Mouse (Mus musculus) hindbrain, embryonic 13.5 days (tissue): ENCODE measurements around the gene Prep. TPM values are rescaled to one million over a fixed set of nuclear protein-coding genes. Genes with fewer than 3 reads are reported as not detected.
A peak's percentile ranks its signal among the peaks of the same experiment; 100 is the strongest.

Experiments used
- ATAC-seq: fragments of 200-750 bp; cut with Nextera tagmentation; 2 replicates; pipeline ENCODE4 v1.8.0; 2017; ENCODE audit warnings: moderate TSS enrichment; ENCODE audit not compliant: low FRiP score
- H3K27ac ChIP-seq: fragments of 300-500 bp; sonication (generic); 2 replicates; pipeline ENCODE4 v1.5.1; 2015; ENCODE audit warnings: inconsistent platforms, mild to moderate bottlenecking, moderate library complexity
- H3K27me3 ChIP-seq: fragments of 300-500 bp; sonication (generic); 2 replicates; pipeline ENCODE4 v1.6.1; 2015; ENCODE audit warnings: mild to moderate bottlenecking, inconsistent platforms
- H3K36me3 ChIP-seq: fragments of 300-500 bp; sonication (generic); 2 replicates; pipeline ENCODE4 v1.6.1; 2015; ENCODE audit warnings: mild to moderate bottlenecking, inconsistent platforms
- H3K4me1 ChIP-seq: fragments of 300-500 bp; sonication (generic); replicated peaks from 2 replicates; pipeline ENCODE4 v1.6.1; 2015; ENCODE audit warnings: inconsistent platforms
- H3K4me2 ChIP-seq: fragments of 300-500 bp; sonication (generic); 2 replicates; pipeline ENCODE4 v1.6.1; 2015; ENCODE audit warnings: inconsistent platforms, mild to moderate bottlenecking, moderate library complexity
- H3K4me3 ChIP-seq: fragments of 300-500 bp; sonication (generic); 2 replicates; pipeline ENCODE4 v1.5.1; 2015; ENCODE audit warnings: mild to moderate bottlenecking, inconsistent platforms
- H3K9ac ChIP-seq: fragments of 300-500 bp; sonication (generic); 2 replicates; pipeline ENCODE4 v1.6.1; 2015; ENCODE audit warnings: mild to moderate bottlenecking, inconsistent platforms
- H3K9me3 ChIP-seq: fragments of 300-500 bp; sonication (generic); 2 replicates; pipeline ENCODE4 v1.6.1; 2016; ENCODE audit warnings: inconsistent platforms
- WGBS: fragments of 180-500 bp; shearing (Covaris S2); methylation state at CpG from one replicate; pipeline ENCODE4 v1.1.7; 2015; 5-methylcytosine and 5-hydroxymethylcytosine counted together
- polyA plus RNA-seq: library from polyadenylated mRNA; unstranded; fragments of >200 nt; fragmentation: Nextera tagmentation; extraction: Ambion mirVana; gene quantifications from 2 replicates; pipeline ENCODE4 v1.2.1, GENCODE M21; 2015

Prep gene
- polyA plus RNA-seq, 1 experiment from 2014 or later, result 24.8 TPM

DNA sequence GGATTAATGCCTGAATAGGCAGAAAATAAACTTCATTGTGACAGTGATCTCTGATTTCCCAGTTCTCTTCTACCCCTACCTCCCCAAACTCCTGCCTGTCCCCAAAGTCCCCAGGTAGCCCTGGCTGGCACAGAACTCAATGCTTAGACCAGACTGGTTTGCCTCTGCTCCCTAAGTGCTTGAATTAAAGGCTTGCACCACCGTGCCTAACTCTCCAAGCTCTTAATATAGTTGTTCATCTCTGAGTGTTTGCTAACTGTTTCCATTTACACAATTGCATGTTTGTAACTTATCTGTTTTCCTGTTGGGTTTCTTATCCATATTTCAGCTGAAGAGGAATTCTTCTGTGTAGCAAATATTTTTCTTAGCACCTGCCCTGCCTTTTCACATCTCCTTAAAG lies 6.2 kb upstream of the Prep start:
- ATAC-seq, result no peak
- H3K27me3 ChIP-seq, result no peaks in the 10 kb centered on the region
- H3K4me2 ChIP-seq, result no peak overlapping the region
- WGBS, result 82% methylated on average over 1 of the region's 1 CpGs
- no peak overlapping the region for H3K9ac ChIP-seq
- no peaks in the 10 kb centered on the region for H3K9me3 ChIP-seq
- no peaks in the 10 kb centered on the region for H3K36me3 ChIP-seq
- no peak overlapping the region for H3K4me3 ChIP-seq
- no peak overlapping the region for H3K27ac ChIP-seq
- peaks cover under 1% of the 10 kb centered on the region for H3K4me1 ChIP-seq

DNA sequence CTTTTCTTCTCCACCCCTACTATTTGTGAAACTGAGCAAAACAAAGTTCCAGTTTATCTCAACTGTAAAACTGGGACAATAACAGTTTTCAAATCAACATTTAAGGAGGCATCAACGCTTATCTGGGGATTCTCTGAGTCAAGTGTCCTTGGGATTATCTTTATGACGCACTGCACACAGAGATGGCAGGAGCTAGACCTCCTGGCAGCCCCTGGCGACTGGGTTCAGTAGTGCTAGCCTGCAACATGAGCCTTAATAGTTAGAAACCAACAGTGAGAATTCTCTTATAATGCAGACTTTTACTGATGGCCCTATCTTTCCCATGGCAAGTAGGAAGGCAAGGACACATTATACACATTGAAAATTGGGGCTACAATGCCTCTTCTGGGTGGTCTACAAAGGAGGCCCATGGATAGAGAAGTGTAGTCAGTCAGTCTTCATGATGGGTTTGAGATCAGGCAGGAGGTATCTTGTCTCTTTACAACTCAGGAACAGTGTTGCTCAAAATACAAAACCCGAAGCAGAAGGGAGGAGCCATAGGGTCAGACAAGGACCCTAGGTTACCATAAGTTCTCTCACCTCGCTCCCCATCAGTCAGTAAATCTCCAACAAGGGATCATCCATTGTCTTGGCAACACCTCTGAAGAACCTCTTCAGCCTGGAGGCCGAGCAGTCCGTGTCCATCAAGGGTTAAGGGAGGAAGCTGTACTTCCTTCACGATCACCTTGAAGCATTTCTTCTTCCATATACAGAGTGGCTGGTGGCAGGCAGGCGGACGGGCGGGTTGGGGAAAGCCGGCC lies 672 bp upstream of the Prep start:
- H3K4me3 ChIP-seq, result peak overlapping the region; percentile 95
- WGBS, result 16% methylated on average over 12 of the region's 12 CpGs
- H3K9ac ChIP-seq, result peak overlapping the region; percentile 92
- peak; percentile 1; the same call in 1 of the 2 replicates for ATAC-seq
- H3K27ac ChIP-seq, result peak overlapping the region; percentile 88
- peak overlapping the region; percentile 72 for H3K4me2 ChIP-seq
- H3K4me1 ChIP-seq, result peaks cover 44% of the 10 kb centered on the region
- no peaks in the 10 kb centered on the region for H3K36me3 ChIP-seq
- H3K9me3 ChIP-seq, result no peaks in the 10 kb centered on the region
- H3K27me3 ChIP-seq, result no peaks in the 10 kb centered on the region

DNA sequence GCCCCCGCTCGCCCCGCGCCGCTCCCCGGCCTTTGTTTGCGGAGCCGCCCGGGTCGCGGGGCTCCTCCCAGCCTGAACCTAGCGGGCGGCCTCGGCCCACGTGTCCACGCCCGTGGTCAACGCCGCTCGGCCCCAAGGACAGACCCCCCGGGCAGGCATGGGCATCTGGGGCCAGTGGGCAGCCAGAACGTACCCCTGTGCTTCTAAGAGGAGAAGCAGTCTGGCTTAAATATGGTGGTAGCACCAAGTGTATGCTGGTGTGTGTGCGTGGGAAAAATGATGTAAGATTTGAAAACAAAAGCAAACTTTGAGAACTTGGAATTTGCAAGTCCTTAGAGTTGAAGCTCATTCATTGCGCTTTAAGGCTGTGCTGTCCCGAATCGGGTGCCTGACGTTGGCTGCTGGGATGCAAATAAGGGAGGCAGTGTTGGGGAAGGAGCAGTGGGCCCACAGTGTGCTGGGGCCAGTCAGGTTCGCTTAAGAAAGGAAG lies 478 bp downstream of the Prep start:
- Histone ChIP-seq H3K9me3 (no peaks in the 10 kb centered on the region), H3K4me3 (peak overlapping the region; percentile 95), H3K36me3 (no peaks in the 10 kb centered on the region), H3K9ac (peak overlapping the region; percentile 92), H3K27ac (peak overlapping the region; percentile 88), H3K4me2 (peak overlapping the region; percentile 72), H3K4me1 (peaks cover 47% of the 10 kb centered on the region), H3K27me3 (no peaks in the 10 kb centered on the region)
- WGBS, result 0% methylated on average over 28 of the region's 28 CpGs
- ATAC-seq, result peak; percentile 31

DNA sequence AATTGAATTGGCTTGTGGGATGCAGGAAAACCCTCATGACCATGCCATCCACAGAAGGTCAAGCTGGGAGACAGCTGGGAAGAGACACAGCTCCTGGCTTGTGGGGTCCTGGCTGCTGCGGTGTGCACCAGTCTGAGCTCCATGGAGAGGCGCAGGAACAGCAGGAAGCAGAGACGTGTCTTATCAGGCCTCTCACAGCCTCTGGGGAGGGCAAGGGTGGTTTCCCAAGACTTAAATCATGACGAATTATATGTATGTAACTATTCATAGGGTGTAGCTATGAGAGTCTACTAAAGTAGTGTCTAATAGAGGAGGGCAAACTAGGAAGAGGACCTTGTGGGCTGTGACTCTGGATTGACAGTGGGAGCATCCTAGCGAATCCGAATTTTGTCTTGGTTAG lies 2.6 kb downstream of the Prep start:
- peaks cover 18% of the 10 kb centered on the region for H3K36me3 ChIP-seq
- no peaks in the 10 kb centered on the region for H3K27me3 ChIP-seq
- peaks cover 49% of the 10 kb centered on the region for H3K4me1 ChIP-seq
- no peak overlapping the region for H3K27ac ChIP-seq
- no peak overlapping the region for H3K4me2 ChIP-seq
- WGBS, result 84% methylated on average over 6 of the region's 6 CpGs
- H3K9me3 ChIP-seq, result no peaks in the 10 kb centered on the region
- no peak overlapping the region for H3K4me3 ChIP-seq
- ATAC-seq, result no peak
- no peak overlapping the region for H3K9ac ChIP-seq

DNA sequence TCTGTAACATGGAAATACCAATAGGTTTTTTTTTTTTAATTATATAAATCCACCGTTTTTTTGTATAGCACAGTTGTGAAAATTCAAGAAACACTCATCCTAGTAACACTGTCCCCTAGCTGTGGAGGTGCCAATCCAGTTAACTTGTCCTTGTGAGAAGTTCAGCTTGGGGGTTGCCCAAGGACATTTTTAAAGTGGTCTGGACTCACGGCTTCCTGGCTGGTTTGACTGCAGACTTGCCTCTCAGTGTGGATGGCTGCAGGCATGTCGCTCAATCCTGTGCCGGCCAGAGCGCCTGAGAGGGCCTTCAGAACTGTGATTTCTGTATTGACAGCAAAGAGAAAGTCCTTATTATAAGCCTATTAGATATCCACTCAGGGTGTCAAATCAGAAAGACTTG lies 3.4 kb downstream of the Prep start:
- Histone ChIP-seq H3K4me1 (peaks cover 50% of the 10 kb centered on the region), H3K27ac (no peak overlapping the region), H3K4me2 (no peak overlapping the region), H3K9ac (no peak overlapping the region), H3K9me3 (no peaks in the 10 kb centered on the region), H3K27me3 (no peaks in the 10 kb centered on the region), H3K4me3 (no peak overlapping the region), H3K36me3 (peaks cover 19% of the 10 kb centered on the region)
- 82% methylated on average over 5 of the region's 5 CpGs for WGBS
- ATAC-seq, result no peak

DNA sequence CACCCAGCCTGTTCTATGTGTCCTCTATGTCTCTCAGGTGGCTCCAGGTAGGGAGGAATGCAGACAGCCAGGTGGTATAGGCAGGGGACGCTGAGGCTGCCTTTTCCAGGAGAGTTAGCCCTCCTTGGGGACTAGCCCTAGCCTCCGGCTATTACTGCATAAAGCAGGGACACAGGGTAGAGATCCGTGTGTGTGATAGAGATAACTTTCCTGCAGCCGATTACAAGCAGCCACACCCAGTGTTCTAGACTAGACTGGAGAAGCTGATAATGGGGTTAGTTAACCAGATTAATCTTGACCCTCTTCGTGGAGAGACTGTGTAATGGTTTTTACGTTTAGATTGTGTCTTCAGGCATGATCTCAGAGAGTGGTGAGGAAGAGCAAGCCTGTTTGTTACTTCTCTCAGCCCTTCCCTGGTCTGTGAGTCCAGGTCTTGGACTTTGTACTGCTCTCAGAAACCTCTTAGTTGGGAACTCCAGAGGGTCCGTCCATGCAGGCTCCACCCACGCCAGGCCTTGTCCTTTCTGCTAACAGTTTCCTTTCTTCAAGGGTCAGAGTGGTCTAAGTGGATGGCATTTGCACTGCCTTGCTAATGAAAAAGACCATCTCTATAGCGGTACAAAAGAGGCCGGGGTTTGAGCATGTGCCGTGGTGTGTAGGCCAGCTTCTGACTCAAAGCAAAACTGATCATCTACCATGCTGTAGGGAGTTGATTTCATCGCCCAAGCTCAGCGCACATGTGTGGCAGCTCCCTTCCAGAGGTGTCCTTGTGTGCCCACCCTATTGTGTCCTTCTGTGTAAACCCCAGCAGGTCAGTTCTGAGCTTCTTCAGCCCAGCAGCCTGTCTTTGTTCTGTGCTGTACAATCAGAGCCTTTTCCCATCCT lies 4.2 kb downstream of the Prep start:
- Histone ChIP-seq H3K4me3 (no peak overlapping the region), H3K27me3 (no peaks in the 10 kb centered on the region), H3K36me3 (peaks cover 19% of the 10 kb centered on the region), H3K9me3 (no peaks in the 10 kb centered on the region), H3K9ac (no peak overlapping the region), H3K27ac (no peak overlapping the region), H3K4me1 (peaks cover 54% of the 10 kb centered on the region), H3K4me2 (no peak overlapping the region)
- 77% methylated on average over 13 of the region's 13 CpGs for WGBS
- ATAC-seq, result no peak

DNA sequence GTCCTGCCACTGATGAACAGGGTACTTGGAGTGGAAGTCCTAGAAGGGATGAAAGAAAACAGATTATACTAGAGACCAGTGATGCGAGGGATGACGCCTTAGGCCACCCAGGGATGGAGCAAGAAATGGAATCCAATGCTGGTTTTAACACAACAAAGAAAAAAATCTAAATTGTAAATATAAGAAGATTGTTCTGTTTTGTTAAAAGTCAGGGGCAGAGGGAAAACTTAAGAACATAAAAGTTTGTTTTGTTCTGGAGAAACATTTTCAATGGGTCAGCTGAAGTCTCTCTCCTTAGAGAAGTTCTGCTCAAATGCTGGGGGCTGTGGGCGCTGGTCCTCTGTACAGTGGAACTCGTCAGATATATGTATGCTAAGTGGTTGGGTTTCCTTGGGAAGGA lies 5.3 kb downstream of the Prep start:
- Histone ChIP-seq H3K4me1 (peaks cover 62% of the 10 kb centered on the region), H3K9me3 (no peaks in the 10 kb centered on the region), H3K36me3 (peaks cover 19% of the 10 kb centered on the region), H3K27me3 (no peaks in the 10 kb centered on the region), H3K4me3 (no peak overlapping the region), H3K4me2 (no peak overlapping the region), H3K9ac (no peak overlapping the region), H3K27ac (no peak overlapping the region)
- 91% methylated on average over 4 of the region's 4 CpGs for WGBS
- ATAC-seq, result no peak

DNA sequence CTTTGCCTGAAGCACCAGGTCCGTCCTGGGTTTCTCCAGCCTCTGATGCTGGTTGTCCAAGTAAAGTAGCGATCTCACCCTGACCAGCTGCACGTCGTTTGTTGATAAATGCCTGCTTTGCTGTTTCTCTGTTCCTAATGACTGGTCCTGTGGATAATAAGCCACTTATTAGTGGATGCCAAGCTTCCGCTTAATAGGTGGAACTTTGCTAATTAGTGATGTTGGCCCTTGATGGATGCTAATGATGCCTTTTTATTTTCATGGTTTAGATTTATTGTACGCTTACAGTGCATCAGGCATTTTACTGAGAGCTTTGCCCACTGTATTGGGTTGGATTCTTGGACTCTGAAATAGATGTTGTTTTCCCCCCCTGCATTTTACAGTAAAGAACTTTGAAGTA lies 7.5 kb downstream of the Prep start:
- WGBS, result 77% methylated on average over 6 of the region's 6 CpGs
- H3K4me3 ChIP-seq, result no peak overlapping the region
- H3K36me3 ChIP-seq, result peaks cover 23% of the 10 kb centered on the region
- no peak for ATAC-seq
- H3K27ac ChIP-seq, result no peak overlapping the region
- H3K9me3 ChIP-seq, result no peaks in the 10 kb centered on the region
- H3K9ac ChIP-seq, result no peak overlapping the region
- H3K4me2 ChIP-seq, result no peak overlapping the region
- peaks cover 41% of the 10 kb centered on the region for H3K4me1 ChIP-seq
- no peaks in the 10 kb centered on the region for H3K27me3 ChIP-seq

DNA sequence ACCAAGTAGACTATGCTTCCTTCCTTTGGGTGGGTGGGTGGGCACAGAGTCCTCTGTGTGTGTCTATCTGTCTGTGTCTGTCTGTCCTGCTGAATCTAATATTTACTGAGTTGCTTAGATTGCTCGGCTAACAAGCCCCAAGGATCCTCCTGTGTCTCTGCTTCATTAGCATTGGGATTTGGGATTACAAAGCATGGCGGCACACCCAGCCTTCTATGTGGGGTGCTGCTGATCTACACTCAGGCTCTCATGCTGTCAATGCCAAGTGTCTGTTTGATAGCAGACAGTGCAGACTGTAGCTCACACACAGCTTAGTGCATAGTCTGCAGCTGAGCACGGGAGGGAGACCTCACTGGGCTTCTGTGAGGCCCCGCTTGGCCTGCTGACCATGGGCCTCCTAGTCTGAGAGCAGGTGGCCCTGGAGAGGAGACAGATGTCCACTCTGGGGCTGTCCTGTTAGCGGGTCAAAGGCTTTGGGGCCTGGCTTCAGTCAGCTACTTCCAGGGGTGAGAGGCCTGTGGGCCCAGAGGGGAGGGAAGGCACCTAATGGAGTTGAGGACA lies 8.6 kb downstream of the Prep start:
- Histone ChIP-seq H3K4me2 (no peak overlapping the region), H3K4me1 (peaks cover 33% of the 10 kb centered on the region), H3K36me3 (peaks cover 29% of the 10 kb centered on the region), H3K9ac (no peak overlapping the region), H3K9me3 (no peaks in the 10 kb centered on the region), H3K27ac (no peak overlapping the region), H3K27me3 (no peaks in the 10 kb centered on the region), H3K4me3 (no peak overlapping the region)
- no peak for ATAC-seq
- 65% methylated on average over 5 of the region's 5 CpGs for WGBS

DNA sequence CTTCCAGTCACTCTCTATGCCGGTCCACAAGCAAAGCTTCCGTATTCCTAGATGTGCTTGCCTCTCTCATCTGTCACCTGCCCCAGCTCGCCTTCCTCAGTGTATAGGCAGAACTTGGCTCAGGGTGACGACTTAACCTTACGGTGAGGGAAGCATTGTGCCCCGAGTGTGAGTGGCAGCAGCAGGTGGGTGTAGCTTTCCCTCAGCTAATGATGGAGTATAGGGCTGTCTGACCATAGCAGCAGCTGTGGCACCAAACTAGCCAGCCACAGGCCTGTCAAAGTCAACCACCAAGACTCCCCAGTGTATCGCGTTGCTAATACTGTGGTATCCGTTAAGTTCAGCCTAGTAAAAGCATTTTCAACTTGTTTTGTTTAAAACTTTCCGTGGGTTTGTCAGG lies 9.6 kb downstream of the Prep start:
- no peak overlapping the region for H3K4me3 ChIP-seq

DNA sequence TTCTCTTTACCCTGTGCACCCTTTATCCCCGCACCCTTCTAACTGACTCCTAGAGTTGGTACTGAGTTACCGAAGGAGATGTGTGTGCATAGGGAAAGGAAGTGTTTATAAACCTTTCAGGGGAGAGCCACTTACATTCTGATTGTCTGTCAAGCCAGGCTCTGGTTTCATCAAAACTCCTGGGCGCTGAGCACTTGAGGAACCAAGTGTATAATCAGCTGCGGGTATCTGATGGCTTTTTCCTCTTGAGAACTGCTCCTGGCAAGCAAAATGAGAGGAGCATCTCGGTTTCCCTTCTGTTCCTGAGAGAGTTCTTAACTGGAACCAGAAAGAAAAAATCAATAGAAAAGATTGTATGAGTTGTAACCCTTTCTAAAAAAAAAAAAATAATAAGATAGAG lies 10.3 kb downstream of the Prep start:
- WGBS, result 80% methylated on average over 5 of the region's 5 CpGs
- no peaks in the 10 kb centered on the region for H3K27me3 ChIP-seq
- H3K4me1 ChIP-seq, result peaks cover 24% of the 10 kb centered on the region
- no peak overlapping the region for H3K4me3 ChIP-seq
- no peaks in the 10 kb centered on the region for H3K9me3 ChIP-seq
- no peak overlapping the region for H3K27ac ChIP-seq
- H3K9ac ChIP-seq, result no peak overlapping the region
- H3K36me3 ChIP-seq, result peaks cover 29% of the 10 kb centered on the region
- no peak for ATAC-seq
- no peak overlapping the region for H3K4me2 ChIP-seq

More for the DNA sequence above, 9.6 kb downstream of the Prep start:
- 88% methylated on average over 10 of the region's 10 CpGs for WGBS
- peaks cover 29% of the 10 kb centered on the region for H3K36me3 ChIP-seq
- no peak overlapping the region for H3K4me2 ChIP-seq
- H3K9me3 ChIP-seq, result no peaks in the 10 kb centered on the region
- H3K27ac ChIP-seq, result no peak overlapping the region
- no peak for ATAC-seq
- no peaks in the 10 kb centered on the region for H3K27me3 ChIP-seq
- peaks cover 23% of the 10 kb centered on the region for H3K4me1 ChIP-seq
- no peak overlapping the region for H3K9ac ChIP-seq

DNA sequence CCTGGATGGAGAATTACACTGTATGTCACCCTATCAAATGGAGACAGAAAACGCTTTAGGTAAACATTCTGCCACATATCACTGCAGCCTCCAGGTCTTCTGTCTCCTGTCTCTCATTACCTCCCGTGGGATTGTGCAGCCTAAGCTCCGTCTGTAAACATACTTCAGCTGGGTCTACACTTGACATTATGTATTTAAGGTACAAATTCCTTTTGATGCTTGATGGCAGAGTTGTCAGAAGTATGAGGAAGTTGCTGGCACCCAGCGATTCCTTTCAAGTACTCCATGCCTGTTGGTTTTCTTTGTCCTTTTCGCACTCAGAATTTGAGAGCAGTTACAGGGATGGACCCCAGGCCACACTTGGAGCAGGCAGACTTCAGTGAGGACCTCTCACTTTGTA lies 12.8 kb downstream of the Prep start:
- H3K36me3 ChIP-seq, result peaks cover 10% of the 10 kb centered on the region
- no peak overlapping the region for H3K4me3 ChIP-seq
- no peak for ATAC-seq
- peaks cover 33% of the 10 kb centered on the region for H3K4me1 ChIP-seq
- no peaks in the 10 kb centered on the region for H3K27me3 ChIP-seq
- no peaks in the 10 kb centered on the region for H3K9me3 ChIP-seq
- WGBS, result 89% methylated on average over 5 of the region's 5 CpGs
- no peak overlapping the region for H3K27ac ChIP-seq
- H3K4me2 ChIP-seq, result no peak overlapping the region
- H3K9ac ChIP-seq, result no peak overlapping the region
